Mouse (Mus musculus) MEL (cell line): ENCODE data around the gene Brsk1. TPM values are rescaled to one million over a fixed set of nuclear protein-coding genes. Genes with fewer than 3 reads are reported as not detected.

Experiments
- DNase-seq: peaks from one replicate; pipeline ENCODE4 v3.0.0; 2011; ENCODE audit warnings: low read depth, low spot score
- H3K27ac ChIP-seq: 2 replicates; pipeline ENCODE4 v1.5.1; 2012; ENCODE audit warnings: low read depth, mild to moderate bottlenecking, control low read depth, low read length, moderate library complexity; ENCODE audit not compliant: control insufficient read depth
- H3K27me3 ChIP-seq, 2 experiments: fragments of 150-350 bp in 1 of 2; sonication (generic) in 1 of 2; 2 replicates each; pipeline ENCODE4 v1.6.1; 2012; ENCODE audit warnings: low read length in 2 of 2, mild to moderate bottlenecking in 2 of 2, improper control_type of control experiment in 1 of 2, moderate library complexity in 1 of 2; ENCODE audit not compliant: insufficient read depth in 2 of 2, control insufficient read depth in 1 of 2
- H3K36me3 ChIP-seq, 2 experiments: 2 replicates each; pipeline ENCODE4 v1.6.1; 2012 to 2014; ENCODE audit warnings: low read length in 2 of 2, improper control_type of control experiment in 1 of 2, inconsistent platforms in 1 of 2, mild to moderate bottlenecking in 1 of 2; ENCODE audit not compliant: insufficient read depth in 2 of 2, control insufficient read depth in 1 of 2
- H3K4me1 ChIP-seq, 2 experiments: fragments of 150-350 bp in 1 of 2; sonication (generic) in 1 of 2; 2 replicates each; pipeline ENCODE4 v1.6.1; 2012; ENCODE audit warnings: low read length in 2 of 2, improper control_type of control experiment in 1 of 2, mild to moderate bottlenecking in 1 of 2; ENCODE audit not compliant: insufficient read depth in 2 of 2, control insufficient read depth in 1 of 2
- H3K4me3 ChIP-seq, 2 experiments: fragments of 150-350 bp in 1 of 2; sonication (generic) in 1 of 2; 2 replicates each; pipeline ENCODE4 v1.5.1; 2012; ENCODE audit warnings: low read depth in 2 of 2, low read length in 2 of 2, mild to moderate bottlenecking in 2 of 2, moderate library complexity in 2 of 2, control low read depth in 1 of 2, improper control_type of control experiment in 1 of 2; ENCODE audit not compliant: control insufficient read depth in 1 of 2, insufficient read depth in 1 of 2
- H3K79me2 ChIP-seq: 2 replicates; pipeline ENCODE4 v1.6.1; 2012; ENCODE audit warnings: mild to moderate bottlenecking, low read length, moderate library complexity; ENCODE audit not compliant: control insufficient read depth, poor library complexity, insufficient read depth
- H3K9ac ChIP-seq: 2 replicates; pipeline ENCODE4 v1.6.1; 2012; ENCODE audit warnings: low read depth, mild to moderate bottlenecking, control low read depth, low read length, moderate library complexity; ENCODE audit not compliant: control insufficient read depth, poor library complexity, severe bottlenecking
- H3K9me3 ChIP-seq: fragments of 150-350 bp; sonication (generic); replicated peaks from 2 replicates; pipeline ENCODE4 v1.6.1; 2012; ENCODE audit warnings: mild to moderate bottlenecking, low read length, improper control_type of control experiment, moderate library complexity; ENCODE audit not compliant: insufficient read depth
- CHD2 ChIP-seq: IDR thresholded peaks from 2 replicates; pipeline ENCODE4 v1.6.1; 2011; ENCODE audit warnings: low read length, improper control_type of control experiment
- CTCF ChIP-seq, 3 experiments: IDR thresholded peaks in 2 of 3; conservative IDR thresholded peaks in 1 of 3; 2 replicates each; pipeline ENCODE4 v1.5.1; 2011 to 2012; ENCODE audit warnings: low read length in 3 of 3, low read depth in 2 of 3, mild to moderate bottlenecking in 2 of 3, improper control_type of control experiment in 1 of 3, inconsistent platforms in 1 of 3, mixed read lengths in 1 of 3, moderate library complexity in 1 of 3; ENCODE audit not compliant: control insufficient read depth in 1 of 3, insufficient read depth in 1 of 3, poor library complexity in 1 of 3, severe bottlenecking in 1 of 3
- E2F4 ChIP-seq: IDR thresholded peaks from 2 replicates; pipeline ENCODE4 v1.6.1; 2011; ENCODE audit warnings: low read depth, low read length, improper control_type of control experiment, borderline replicate concordance
- EP300 ChIP-seq, 2 experiments: IDR thresholded peaks; 2 replicates each; pipeline ENCODE4 v1.6.1; 2011; ENCODE audit warnings: improper control_type of control experiment in 2 of 2, low read length in 2 of 2, low read depth in 1 of 2, mild to moderate bottlenecking in 1 of 2
- ETS1 ChIP-seq: IDR thresholded peaks from 2 replicates; pipeline ENCODE4 v1.6.1; 2012; ENCODE audit warnings: low read depth, mild to moderate bottlenecking, inconsistent platforms, low read length, improper control_type of control experiment, moderate library complexity
- GABPA ChIP-seq: IDR thresholded peaks from 2 replicates; pipeline ENCODE4 v1.6.1; 2012; ENCODE audit warnings: low read depth, mild to moderate bottlenecking, inconsistent platforms, low read length, improper control_type of control experiment, moderate library complexity
- GATA1 ChIP-seq: IDR thresholded peaks from 2 replicates; pipeline ENCODE4 v1.6.1; 2011; ENCODE audit warnings: low read depth, low read length, improper control_type of control experiment
- HCFC1 ChIP-seq: IDR thresholded peaks from 2 replicates; pipeline ENCODE4 v1.6.1; 2012; ENCODE audit warnings: low read depth, mild to moderate bottlenecking, inconsistent platforms, low read length, improper control_type of control experiment, moderate library complexity
- JUND ChIP-seq: IDR thresholded peaks from 2 replicates; pipeline ENCODE4 v1.6.1; 2011; ENCODE audit warnings: low read depth, mild to moderate bottlenecking, improper control_type of control experiment, low read length
- KAT2A ChIP-seq: conservative IDR thresholded peaks from 2 replicates; pipeline ENCODE4 v1.6.1; 2012; ENCODE audit warnings: low read depth, low read length, improper control_type of control experiment, inconsistent platforms
- MEF2A ChIP-seq: IDR thresholded peaks from 2 replicates; pipeline ENCODE4 v1.6.1; 2014; ENCODE audit warnings: low read depth, mild to moderate bottlenecking, inconsistent platforms, low read length, improper control_type of control experiment; ENCODE audit not compliant: poor library complexity, insufficient replicate concordance, severe bottlenecking; ENCODE audit errors: extremely low read depth
- MXI1 ChIP-seq: IDR thresholded peaks from 2 replicates; pipeline ENCODE4 v1.6.1; 2011; ENCODE audit warnings: mild to moderate bottlenecking, low read depth, low read length, improper control_type of control experiment
- MYB ChIP-seq: IDR thresholded peaks from 2 replicates; pipeline ENCODE4 v1.6.1; 2011; ENCODE audit warnings: mild to moderate bottlenecking, low read depth, low read length, improper control_type of control experiment
- NELFE ChIP-seq: IDR thresholded peaks from 2 replicates; pipeline ENCODE4 v1.6.1; 2011; ENCODE audit warnings: low read depth, low read length, improper control_type of control experiment
- NRF1 ChIP-seq: IDR thresholded peaks from 2 replicates; pipeline ENCODE4 v1.6.1; 2014; ENCODE audit warnings: low read depth, mild to moderate bottlenecking, inconsistent platforms, low read length, improper control_type of control experiment, moderate library complexity; ENCODE audit not compliant: poor library complexity, insufficient read depth, severe bottlenecking
- POLR2AphosphoS2 ChIP-seq: IDR thresholded peaks from 2 replicates; pipeline ENCODE4 v1.6.1; 2011; ENCODE audit warnings: low read length, improper control_type of control experiment
- POLR2AphosphoS5 ChIP-seq: IDR thresholded peaks from 2 replicates; pipeline ENCODE4 v1.6.1; 2012; ENCODE audit warnings: low read depth, borderline replicate concordance, mild to moderate bottlenecking, inconsistent platforms, low read length, moderate library complexity, mixed read lengths
- RCOR1 ChIP-seq: IDR thresholded peaks from 2 replicates; pipeline ENCODE4 v1.6.1; 2012; ENCODE audit warnings: low read depth, mild to moderate bottlenecking, inconsistent platforms, low read length, improper control_type of control experiment
- SIN3A ChIP-seq: IDR thresholded peaks from 2 replicates; pipeline ENCODE4 v1.6.1; 2012; ENCODE audit warnings: low read length, improper control_type of control experiment, inconsistent platforms
- SMC3 ChIP-seq: IDR thresholded peaks from 2 replicates; pipeline ENCODE4 v1.6.1; 2011; ENCODE audit warnings: low read depth, low read length, improper control_type of control experiment
- TCF12 ChIP-seq: IDR thresholded peaks from 2 replicates; pipeline ENCODE4 v1.6.1; 2014; ENCODE audit warnings: low read depth, mild to moderate bottlenecking, inconsistent platforms, low read length, improper control_type of control experiment, moderate library complexity
- UBTF ChIP-seq: IDR thresholded peaks from 2 replicates; pipeline ENCODE4 v1.6.1; 2012; ENCODE audit warnings: low read depth, mild to moderate bottlenecking, inconsistent platforms, low read length, improper control_type of control experiment, moderate library complexity, borderline replicate concordance; ENCODE audit not compliant: insufficient read depth
- USF1 ChIP-seq: IDR thresholded peaks from 2 replicates; pipeline ENCODE4 v1.6.1; 2014; ENCODE audit warnings: low read depth, mild to moderate bottlenecking, inconsistent platforms, low read length, improper control_type of control experiment, moderate library complexity
- ZC3H11A ChIP-seq: IDR thresholded peaks from 2 replicates; pipeline ENCODE4 v1.6.1; 2012; ENCODE audit warnings: low read depth, mild to moderate bottlenecking, inconsistent platforms, low read length, improper control_type of control experiment
- ZKSCAN1 ChIP-seq: IDR thresholded peaks from 2 replicates; pipeline ENCODE4 v1.6.1; 2012; ENCODE audit warnings: low read depth, mild to moderate bottlenecking, inconsistent platforms, low read length, improper control_type of control experiment, moderate library complexity
- ZNF384 ChIP-seq: IDR thresholded peaks from 2 replicates; pipeline ENCODE4 v1.6.1; 2012; ENCODE audit warnings: low read depth, mild to moderate bottlenecking, inconsistent platforms, low read length, improper control_type of control experiment
- polyA plus RNA-seq, 2 experiments: library from polyadenylated mRNA; stranded (reverse) in 1 of 2; unstranded in 1 of 2; fragments of >175 nt in 1 of 2; fragments of >200 nt in 1 of 2; gene quantifications; 2 replicates each; pipeline versions ENCODE4 v1.2.1 to v1.2.4; 2012; ENCODE audit warnings: low replicate concordance in 2 of 2, low read depth in 1 of 2; ENCODE audit not compliant: insufficient read length in 2 of 2, insufficient read depth in 1 of 2, missing spikeins in 1 of 2
- total RNA-seq: library from RNA; depleted of rRNA; stranded (reverse); fragments of 300-350 nt; gene quantifications from 2 replicates; pipeline ENCODE4 v1.2.3, GENCODE M21; 2012

Brsk1 gene
- total and polyA plus RNA-seq, 3 experiments, result 0.06 TPM; not detected in 2

DNA sequence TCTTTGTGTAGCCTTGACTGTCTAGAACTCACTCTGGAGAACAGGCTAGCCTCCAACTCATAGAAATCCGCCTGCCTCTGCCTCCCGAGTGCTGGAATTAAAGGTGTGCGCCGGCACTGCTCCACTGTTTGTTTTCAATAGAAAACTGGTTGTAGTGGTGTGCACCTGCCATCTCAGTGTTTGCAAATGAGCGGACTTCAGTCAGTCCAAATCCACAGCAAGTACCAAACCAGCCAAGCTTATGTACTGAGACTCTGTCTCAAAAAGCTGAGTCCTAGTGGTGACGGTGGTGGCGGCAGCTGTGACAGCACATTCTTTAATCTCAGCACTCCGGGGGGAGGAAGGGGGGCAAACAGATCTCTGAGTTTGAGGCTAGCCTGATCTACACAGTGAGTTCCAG lies 21.9 kb upstream of the Brsk1 start:
- no peaks in the 10 kb centered on the region for H3K9me3 ChIP-seq
- DNase-seq, result no peak
- H3K9ac ChIP-seq, result no peak overlapping the region
- H3K27ac ChIP-seq, result no peak overlapping the region
- H3K36me3 ChIP-seq, result peaks cover 6 to 15% of the 10 kb centered on the region in 2 experiments
- H3K4me1 ChIP-seq, result peaks cover 12 to 16% of the 10 kb centered on the region in 2 experiments
- TF ChIP-seq MXI1 (no peak), HCFC1 (no peak), EP300 (IDR thresholded peaks at IDR 0.05; ENCODE audit: low read depth in 1 of 2, low read length in 2 of 2) (no peak), RCOR1 (no peak), POLR2AphosphoS2 (no peak), GATA1 (no peak), SMC3 (no peak), TCF12 (no peak), CTCF (IDR thresholded peaks at IDR 0.05 in 2 of 3, conservative IDR thresholded peaks at IDR 0.05 in 1 of 3; ENCODE audit: control insufficient read depth in 1 of 3, insufficient read depth in 1 of 3, low read depth in 2 of 3, low read length in 3 of 3, poor library complexity in 1 of 3, severe bottlenecking in 1 of 3) (no peak), POLR2AphosphoS5 (no peak), NELFE (no peak), ZKSCAN1 (no peak), JUND (no peak), MEF2A (no peak), UBTF (no peak), ZNF384 (no peak), GABPA (no peak), CHD2 (no peak), SIN3A (no peak)
- no peak overlapping the region for H3K4me3 ChIP-seq
- H3K79me2 ChIP-seq, result no peaks in the 10 kb centered on the region
- H3K27me3 ChIP-seq, result no peaks in the 10 kb centered on the region

DNA sequence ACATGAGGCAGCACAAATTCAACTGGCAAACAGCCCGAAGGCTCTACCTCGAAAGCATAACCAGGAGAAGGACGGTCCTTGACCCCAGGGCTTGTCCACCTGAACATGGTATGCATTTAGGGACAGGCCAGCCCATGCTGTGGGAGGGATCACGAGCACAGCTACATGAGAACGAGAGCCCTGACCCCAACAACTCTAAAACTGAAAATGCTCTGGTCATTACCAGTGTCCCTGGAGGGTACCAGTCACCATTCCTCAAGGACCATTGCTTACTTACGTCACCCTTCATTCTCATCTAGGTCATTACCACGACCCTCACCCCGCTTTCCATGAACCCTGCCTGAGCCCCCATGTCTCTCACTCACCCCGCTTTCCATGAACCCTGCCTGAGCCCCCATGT lies 21.2 kb upstream of the Brsk1 start:
- H3K4me1 ChIP-seq, result peaks cover 12 to 16% of the 10 kb centered on the region in 2 experiments
- H3K36me3 ChIP-seq, result peaks cover 6 to 15% of the 10 kb centered on the region in 2 experiments
- no peaks in the 10 kb centered on the region for H3K79me2 ChIP-seq
- H3K4me3 ChIP-seq, result no peak overlapping the region
- TF ChIP-seq ZNF384, result no peak
- no peak for TF ChIP-seq MYB
- TF ChIP-seq POLR2AphosphoS5, result no peak
- no peak for TF ChIP-seq HCFC1
- TF ChIP-seq UBTF, result no peak
- TF ChIP-seq MEF2A, result no peak
- TF ChIP-seq NELFE, result no peak
- no peak for TF ChIP-seq ZKSCAN1
- no peak for TF ChIP-seq SIN3A
- no peak for TF ChIP-seq ETS1
- no peak for TF ChIP-seq E2F4
- no peak for TF ChIP-seq EP300 (IDR thresholded peaks at IDR 0.05; ENCODE audit: low read depth in 1 of 2, low read length in 2 of 2)
- TF ChIP-seq NRF1, result no peak
- TF ChIP-seq POLR2AphosphoS2, result no peak
- no peak for TF ChIP-seq KAT2A
- TF ChIP-seq USF1, result no peak
- no peak for TF ChIP-seq ZC3H11A
- no peak for DNase-seq
- H3K27ac ChIP-seq, result no peak overlapping the region
- no peaks in the 10 kb centered on the region for H3K27me3 ChIP-seq
- H3K9me3 ChIP-seq, result no peaks in the 10 kb centered on the region
- no peak overlapping the region for H3K9ac ChIP-seq
